Mouse (Mus musculus) urinary bladder, postnatal 14 days (tissue): ENCODE results near the gene Dennd1a.

Experiments
- DNase-seq: peaks from one replicate; pipeline ENCODE4 v3.0.0; 2021; ENCODE audit warnings: low spot score

Dennd1a gene

DNA sequence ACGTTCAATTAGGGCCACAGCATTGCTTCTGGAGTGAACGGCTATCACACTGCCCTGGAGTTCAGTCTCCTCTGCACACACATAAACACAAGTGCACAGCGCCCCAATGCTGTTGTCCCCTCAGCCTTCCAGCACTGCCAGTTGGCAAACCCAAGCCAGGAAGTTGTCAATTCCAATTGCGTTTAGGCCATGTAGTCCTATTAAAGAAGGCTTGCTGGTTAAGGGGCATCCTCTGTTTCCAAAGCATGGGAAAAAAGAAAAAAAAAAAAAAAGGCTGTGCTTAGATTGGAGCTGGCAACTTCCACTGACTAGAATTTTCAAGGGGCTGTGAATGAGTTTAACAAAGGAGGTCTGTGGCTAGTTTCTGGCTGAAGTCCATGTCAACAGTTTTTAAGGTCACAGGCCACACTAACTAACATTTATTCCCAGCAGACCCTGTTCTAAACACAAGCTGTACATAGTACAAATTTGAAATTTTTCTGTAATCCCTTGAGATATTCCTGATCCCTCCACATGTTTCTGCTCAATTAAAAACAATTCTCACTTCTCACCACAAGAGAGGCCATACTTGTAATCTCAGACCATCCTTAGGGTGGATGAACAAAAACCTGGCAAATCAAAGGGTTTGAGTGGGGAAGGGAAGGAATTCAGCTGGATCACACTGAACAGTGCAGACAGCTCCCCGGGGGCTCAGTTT, 175.4 kb downstream of the Dennd1a start:
- no peak for DNase-seq

DNA sequence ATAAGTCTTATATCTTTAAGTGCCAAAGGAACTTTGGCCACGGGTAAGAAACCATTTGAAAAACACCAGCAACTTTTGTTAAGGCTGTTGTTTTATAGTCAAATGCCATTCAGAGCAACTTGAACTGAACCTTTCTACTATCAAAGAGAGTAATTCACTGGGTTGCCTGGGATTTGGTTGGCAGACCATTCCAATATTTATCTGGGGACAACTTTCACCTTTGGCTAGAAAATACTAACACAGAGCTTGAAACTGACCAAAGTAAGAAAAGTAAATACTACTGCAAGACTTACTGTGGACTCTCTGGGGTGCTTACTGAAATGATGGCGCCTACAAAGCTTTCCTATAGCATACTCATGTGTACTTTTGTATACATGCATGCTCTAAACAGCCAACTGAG, 178.6 kb downstream of the Dennd1a start:
- DNase-seq: no peak

GRCm38 (mm10) chr2:38102674-38103073, 184.5 kb downstream of the Dennd1a start:
- no peak for DNase-seq

DNA sequence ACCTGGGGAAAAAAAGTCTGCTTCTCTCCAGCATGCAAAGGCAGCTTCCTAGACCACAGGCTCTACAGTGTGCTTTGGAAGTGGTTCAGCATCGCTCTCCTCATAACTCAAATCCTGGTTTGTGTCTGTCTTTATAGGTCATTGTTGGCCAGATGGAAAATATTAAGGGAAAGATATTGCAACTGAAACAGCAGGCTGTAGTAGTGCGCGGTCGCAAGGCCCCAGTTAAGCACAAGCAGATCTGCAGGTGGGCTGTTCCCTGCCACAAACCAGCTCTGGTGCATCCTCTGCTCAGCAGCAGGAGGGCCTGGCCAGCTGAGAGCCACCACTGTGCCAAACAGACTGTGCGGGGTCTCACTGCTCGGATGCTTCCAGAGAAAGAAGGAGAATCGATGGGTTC, 186.9 kb downstream of the Dennd1a start:
- DNase-seq: no peak

DNA sequence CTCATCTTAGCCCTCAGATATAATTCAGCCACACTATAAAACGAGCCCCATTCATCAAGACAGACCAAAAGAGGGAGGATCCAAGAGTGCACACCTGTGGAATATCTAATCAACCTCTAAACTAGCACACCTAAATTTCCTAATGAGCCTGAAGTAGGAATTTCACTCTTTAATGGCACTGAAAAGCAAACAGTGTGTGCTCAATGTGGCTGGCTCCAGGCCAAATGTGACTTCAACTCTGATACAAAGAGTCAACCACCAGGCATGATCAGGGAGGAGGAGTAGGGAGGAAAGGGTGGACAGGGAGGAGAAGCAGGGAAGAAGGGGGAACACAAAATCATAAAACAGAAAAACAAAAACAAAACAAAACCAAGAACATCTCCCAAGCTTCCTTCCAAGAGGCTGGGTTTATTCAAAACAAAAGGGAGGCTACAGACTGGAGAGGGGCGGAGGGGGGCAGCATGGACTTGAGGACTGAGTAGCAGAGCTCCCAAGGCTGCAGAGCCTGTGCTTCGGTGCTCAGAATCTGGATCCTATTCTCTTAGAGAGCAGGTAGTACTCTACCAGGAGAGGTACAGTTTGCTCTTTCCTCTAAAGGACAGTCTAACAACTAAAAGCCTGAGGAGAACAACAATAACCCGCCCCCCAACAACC, 187.9 kb downstream of the Dennd1a start:
- peak; percentile 51 for DNase-seq

- no peak for DNase-seq
These were observed 189.7 kb downstream of the Dennd1a start for GRCm38 (mm10) chr2:38097469-38097868.

- no peak for DNase-seq
These were observed 190.9 kb downstream of the Dennd1a start for GRCm38 (mm10) chr2:38096328-38096727.

- DNase-seq: no peak
These were observed 192.6 kb downstream of the Dennd1a start for GRCm38 (mm10) chr2:38094380-38095163.

DNA sequence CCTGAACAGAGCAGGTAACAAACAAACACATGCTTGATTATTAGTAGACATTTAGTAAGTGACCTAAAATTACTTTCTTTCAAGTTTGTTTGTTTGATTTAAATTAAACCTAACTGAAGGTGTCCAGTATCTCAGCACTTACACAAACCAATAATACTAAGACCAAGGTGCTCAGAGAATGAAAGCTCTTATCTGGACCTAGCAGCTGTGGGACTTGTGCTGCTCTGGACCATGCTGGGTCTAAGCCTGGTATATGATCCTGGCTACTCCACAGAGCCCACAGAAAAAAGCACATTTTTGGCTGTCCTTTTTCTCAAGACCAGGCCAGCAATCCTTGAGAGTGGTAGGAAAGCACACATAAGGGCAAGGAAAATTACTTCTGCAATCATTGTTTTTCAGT, 193.2 kb downstream of the Dennd1a start:
- DNase-seq: no peak

DNA sequence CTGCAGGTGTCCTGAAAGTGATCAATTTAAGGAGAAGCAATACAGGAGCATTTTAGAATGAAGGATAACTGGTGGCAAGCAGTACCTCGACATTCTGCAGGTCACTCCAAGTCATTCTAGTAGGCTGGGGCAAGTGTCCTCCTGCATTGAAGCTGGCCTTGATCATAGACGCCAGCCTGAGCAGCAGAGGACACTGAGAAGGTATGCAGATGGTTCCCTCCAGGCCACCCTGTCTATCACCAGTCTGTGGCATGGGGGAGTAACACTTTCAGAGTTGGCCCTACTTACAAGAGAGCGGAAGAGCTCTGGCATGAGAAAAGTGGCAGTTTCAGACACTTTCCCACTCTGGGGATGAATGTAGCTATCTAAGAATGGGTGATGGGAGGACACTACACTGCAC, 193.9 kb downstream of the Dennd1a start:
- DNase-seq: no peak

DNA sequence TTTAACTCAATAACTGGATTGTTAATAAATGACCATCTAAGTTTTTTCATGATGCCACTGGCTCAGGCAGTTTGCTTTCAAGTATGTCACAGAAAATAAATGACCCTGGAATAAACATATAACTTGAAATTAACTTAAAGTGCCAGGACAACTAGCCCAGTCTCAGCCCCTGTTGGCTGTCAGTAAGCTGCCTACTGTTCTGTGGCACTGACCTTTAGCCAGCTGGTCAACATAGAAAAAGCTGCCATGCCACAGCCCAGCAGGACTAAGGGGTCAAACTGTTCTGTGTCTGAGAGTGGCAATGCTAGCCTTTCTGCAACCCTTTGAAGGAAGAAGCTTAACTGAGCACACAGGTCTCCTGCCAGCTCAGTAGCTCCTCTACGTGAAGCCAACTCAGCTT, 198.8 kb downstream of the Dennd1a start:
- no peak for DNase-seq

- DNase-seq: no peak
These were observed 202.1 kb downstream of the Dennd1a start for GRCm38 (mm10) chr2:38085058-38085457.

DNA sequence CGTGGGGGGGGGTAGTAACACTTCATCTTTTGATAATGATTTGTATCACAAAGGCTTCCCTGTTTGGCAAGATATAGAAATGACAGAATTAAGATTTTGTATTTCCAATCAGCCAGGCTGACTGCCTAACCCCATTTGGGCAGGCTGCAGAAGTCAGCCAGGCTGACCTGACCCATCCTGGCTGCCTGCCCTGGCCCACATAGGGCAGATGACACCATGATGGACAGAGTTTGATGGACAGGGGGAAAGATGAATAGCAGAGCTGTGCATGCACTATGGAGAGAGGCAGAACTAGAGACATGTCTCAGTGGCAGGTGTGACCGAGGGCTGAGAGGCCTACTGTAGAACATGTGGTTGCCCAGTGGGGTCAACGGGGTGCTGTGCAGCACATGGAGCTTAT, 203.9 kb downstream of the Dennd1a start:
- DNase-seq: no peak

DNA sequence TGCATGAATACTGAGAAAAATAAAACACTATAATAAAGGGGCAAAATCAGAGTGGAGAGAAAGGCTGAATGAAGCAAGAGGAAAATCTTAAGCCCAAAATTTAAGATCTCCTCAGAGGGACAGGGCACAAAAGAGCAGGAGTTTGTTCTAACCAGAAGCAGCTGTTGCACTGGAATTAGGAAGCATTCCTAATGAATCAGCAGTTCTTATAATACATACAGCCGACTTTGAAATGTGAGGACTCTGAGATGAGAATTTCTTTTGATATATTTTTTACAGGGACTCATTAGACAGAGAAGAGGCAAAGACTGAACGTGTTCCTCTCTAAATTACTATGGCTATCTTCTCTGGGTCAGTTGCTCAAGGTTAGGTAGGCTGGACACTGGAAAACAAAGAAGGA, 212.7 kb downstream of the Dennd1a start:
- DNase-seq: no peak

DNA sequence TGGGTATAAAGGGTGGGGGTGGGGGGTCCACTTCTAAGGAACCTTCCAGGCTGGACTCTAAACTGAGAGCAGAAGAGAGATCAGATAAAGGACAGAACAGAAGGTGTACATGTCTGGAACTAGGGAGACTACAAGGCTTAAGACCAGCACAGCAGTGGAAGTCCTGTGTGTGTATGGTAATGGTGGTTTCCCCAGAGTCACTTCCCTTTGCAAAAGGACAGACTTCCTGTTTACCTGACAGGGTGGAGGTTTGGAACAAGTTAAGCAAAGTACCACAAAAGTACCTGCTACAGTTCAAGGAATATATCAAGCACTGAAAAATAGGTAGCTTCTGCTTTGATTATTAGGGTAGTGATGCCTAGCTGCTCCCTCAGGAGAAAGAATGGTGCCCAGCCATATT, 215.1 kb downstream of the Dennd1a start:
- no peak for DNase-seq

GRCm38 (mm10) chr2:38068171-38068572, 219.0 kb downstream of the Dennd1a start:
- no peak for DNase-seq

DNA sequence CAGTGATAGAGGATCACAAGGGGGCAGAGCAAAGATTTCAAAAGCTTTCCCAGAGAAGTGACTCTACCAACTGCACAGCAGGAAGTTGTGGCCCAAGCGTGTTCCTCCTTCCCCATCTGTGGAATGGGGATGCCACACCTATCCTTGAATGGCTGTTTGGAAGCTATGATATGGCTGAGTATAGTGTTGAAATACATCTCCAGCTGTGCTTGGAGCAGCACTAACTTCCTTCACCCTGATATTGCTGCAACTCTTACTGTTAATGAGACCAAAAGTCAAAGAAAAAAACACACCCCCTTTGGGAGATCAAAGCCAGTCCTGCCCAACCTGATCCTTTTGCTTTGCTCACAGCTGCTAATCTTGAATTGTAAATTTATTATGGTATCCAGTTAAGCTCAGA, 221.3 kb downstream of the Dennd1a start:
- DNase-seq: no peak

DNA sequence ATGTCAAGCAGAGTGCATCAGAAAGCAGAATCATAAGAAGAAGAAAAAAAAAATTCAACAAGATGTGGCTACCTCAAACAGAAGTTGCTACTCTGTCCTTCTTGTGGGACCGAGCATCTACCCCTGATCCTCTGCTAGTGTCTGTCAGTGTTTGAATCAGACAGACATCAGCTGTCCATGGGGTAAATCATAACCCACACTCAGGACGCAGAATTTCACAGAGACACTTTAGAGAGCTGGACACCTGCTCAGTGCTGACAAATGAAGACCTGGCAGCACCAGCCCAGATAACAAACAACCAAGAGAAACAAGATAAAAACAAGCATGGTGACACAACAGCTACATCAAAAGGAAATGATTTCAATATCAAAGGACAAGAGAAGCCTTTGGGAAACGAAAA, 222.9 kb downstream of the Dennd1a start:
- DNase-seq: no peak

GRCm38 (mm10) chr2:38062156-38062555, 225.0 kb downstream of the Dennd1a start:
- no peak for DNase-seq

DNA sequence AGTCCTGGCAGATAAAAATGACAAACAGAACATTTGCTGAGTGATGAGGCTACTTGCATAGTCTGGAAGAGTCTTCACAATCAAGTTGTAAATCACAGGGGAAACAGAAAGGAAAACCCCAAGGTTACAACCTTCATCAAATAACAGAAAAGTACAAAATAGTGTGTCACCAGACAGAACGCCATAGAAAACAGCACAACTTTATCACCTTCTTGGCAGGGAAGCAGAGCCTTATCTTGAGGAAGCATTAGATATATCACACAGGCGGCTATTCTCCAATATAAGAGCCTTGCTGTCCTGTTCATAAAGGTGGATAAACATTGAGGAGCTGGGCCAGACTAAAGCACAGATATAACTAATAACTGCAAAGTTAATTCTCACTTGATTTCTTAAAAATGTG, 225.7 kb downstream of the Dennd1a start:
- DNase-seq: no peak

GRCm38 (mm10) chr2:38052440-38052839, 234.8 kb downstream of the Dennd1a start:
- no peak for DNase-seq

GRCm38 (mm10) chr2:38051485-38052085, 235.6 kb downstream of the Dennd1a start:
- no peak for DNase-seq

GRCm38 (mm10) chr2:38048996-38049395, 238.2 kb downstream of the Dennd1a start:
- DNase-seq: no peak
